Mouse (Mus musculus): ENCODE measurements around the gene Cend1. TPM values are rescaled to one million over a fixed set of nuclear protein-coding genes. Genes with fewer than 3 reads are reported as not detected.
A peak's percentile ranks its signal among the peaks of the same experiment; 100 is the strongest.

The Cend1 gene
- polyA plus RNA-seq, 1 experiment from 2014 or later: 5.6 TPM

GRCm38 (mm10) chr7:141471236-141471635 lies 41.9 kb upstream of the Cend1 start:
- H3K27me3 ChIP-seq: 0 out of 2 replicates have a peak, but pooled peaks cover 4% of the 10 kb centered on the region
- H3K4me1 ChIP-seq (replicated peaks): peaks cover 50% of the 10 kb centered on the region
- 82% methylated on average over 1 of the region's 1 CpGs for WGBS
- no peak overlapping the region for H3K9ac ChIP-seq (replicated peaks)
- peaks cover 35% of the 10 kb centered on the region for H3K36me3 ChIP-seq
- no peak overlapping the region for H3K4me3 ChIP-seq (replicated peaks)
- no peak for ATAC-seq (ENCODE audit: insufficient number of reproducible peaks, insufficient read depth, low FRiP score, low TSS enrichment, low read depth)
- H3K4me2 ChIP-seq: no peak overlapping the region
- H3K9me3 ChIP-seq: no peaks in the 10 kb centered on the region
- H3K27ac ChIP-seq: no peak overlapping the region

- Histone ChIP-seq H3K4me2 (no peak overlapping the region), H3K9ac (replicated peaks) (no peak overlapping the region), H3K27me3 (peaks cover 10% of the 10 kb centered on the region), H3K27ac (no peak overlapping the region), H3K4me1 (replicated peaks) (peaks cover 49% of the 10 kb centered on the region), H3K4me3 (replicated peaks) (no peak overlapping the region), H3K36me3 (peaks cover 35% of the 10 kb centered on the region), H3K9me3 (no peaks in the 10 kb centered on the region)
- WGBS: 95% methylated on average over 10 of the region's 10 CpGs
- ATAC-seq (ENCODE audit: insufficient number of reproducible peaks, insufficient read depth, low FRiP score, low TSS enrichment, low read depth): no peak
Observed at GRCm38 (mm10) chr7:141470637-141470944, 41.3 kb upstream of the Cend1 start.

GRCm38 (mm10) chr7:141469901-141470636 lies 40.8 kb upstream of the Cend1 start:
- 91% methylated on average over 18 of the region's 18 CpGs for WGBS
- 0 out of 2 replicates have a peak overlapping the region, but pooled peaks have one; percentile 86 for H3K4me2 ChIP-seq
- no peak overlapping the region for H3K9ac ChIP-seq (replicated peaks)
- H3K9me3 ChIP-seq: no peaks in the 10 kb centered on the region
- no peak for ATAC-seq (ENCODE audit: insufficient number of reproducible peaks, insufficient read depth, low FRiP score, low TSS enrichment, low read depth)
- peaks cover 15% of the 10 kb centered on the region for H3K27me3 ChIP-seq
- no peak overlapping the region for H3K27ac ChIP-seq
- no peak overlapping the region for H3K4me3 ChIP-seq (replicated peaks)
- peaks cover 53% of the 10 kb centered on the region for H3K4me1 ChIP-seq (replicated peaks)
- peaks cover 35% of the 10 kb centered on the region for H3K36me3 ChIP-seq

- no peaks in the 10 kb centered on the region for H3K9me3 ChIP-seq
- no peak for ATAC-seq (ENCODE audit: insufficient number of reproducible peaks, insufficient read depth, low FRiP score, low TSS enrichment, low read depth)
- H3K4me2 ChIP-seq: peak overlapping the region; percentile 86
- H3K4me1 ChIP-seq (replicated peaks): peaks cover 58% of the 10 kb centered on the region
- peak overlapping the region; percentile 79; the same call in 1 of the 2 replicates for H3K9ac ChIP-seq (replicated peaks)
- peak overlapping the region; percentile 82; the same call in 1 of the 2 replicates for H3K27ac ChIP-seq
- peaks cover 22% of the 10 kb centered on the region for H3K27me3 ChIP-seq
- 88% methylated on average over 6 of the region's 6 CpGs for WGBS
- H3K4me3 ChIP-seq (replicated peaks): peak overlapping the region; percentile 75
- peaks cover 35% of the 10 kb centered on the region for H3K36me3 ChIP-seq
Observed at GRCm38 (mm10) chr7:141469352-141469751, 40.1 kb upstream of the Cend1 start.

- no peaks in the 10 kb centered on the region for H3K9me3 ChIP-seq
- 16% methylated on average over 8 of the region's 8 CpGs for whole genome bisulfite sequencing
- peak; percentile 63; the same call in 1 of the 2 replicates for ATAC-seq (ENCODE audit: insufficient number of reproducible peaks, insufficient read depth, low FRiP score, low TSS enrichment, low read depth)
- H3K4me1 ChIP-seq (replicated peaks): peaks cover 54% of the 10 kb centered on the region
- peak overlapping the region; percentile 75 for H3K4me3 ChIP-seq (replicated peaks)
- peak overlapping the region; percentile 82 for H3K27ac ChIP-seq
- H3K27me3 ChIP-seq: peaks cover 29% of the 10 kb centered on the region
- peaks cover 35% of the 10 kb centered on the region for H3K36me3 ChIP-seq
- H3K4me2 ChIP-seq: peak overlapping the region; percentile 86
- peak overlapping the region; percentile 79 for H3K9ac ChIP-seq (replicated peaks)
Observed at GRCm38 (mm10) chr7:141468522-141469211, 39.4 kb upstream of the Cend1 start.

GRCm38 (mm10) chr7:141468164-141468521 lies 38.9 kb upstream of the Cend1 start:
- Histone ChIP-seq H3K27me3 (peaks cover 35% of the 10 kb centered on the region), H3K9ac (replicated peaks) (peak overlapping the region; percentile 79), H3K4me2 (peak overlapping the region; percentile 86), H3K27ac (peak overlapping the region; percentile 82), H3K36me3 (peaks cover 35% of the 10 kb centered on the region), H3K4me3 (replicated peaks) (peak overlapping the region; percentile 75), H3K4me1 (replicated peaks) (peaks cover 49% of the 10 kb centered on the region), H3K9me3 (no peaks in the 10 kb centered on the region)
- ATAC-seq (ENCODE audit: insufficient number of reproducible peaks, insufficient read depth, low FRiP score, low TSS enrichment, low read depth): no peak
- 21% methylated on average over 5 of the region's 5 CpGs for WGBS

- ATAC-seq (ENCODE audit: insufficient number of reproducible peaks, insufficient read depth, low FRiP score, low TSS enrichment, low read depth): peak; percentile 67
- Histone ChIP-seq H3K4me1 (replicated peaks) (peaks cover 51% of the 10 kb centered on the region), H3K27me3 (peaks cover 42% of the 10 kb centered on the region), H3K4me2 (peak within 1 kb of the TSS; percentile 86), H3K9me3 (no peaks in the 10 kb centered on the region), H3K4me3 (replicated peaks) (peak within 1 kb of the TSS; percentile 75), H3K9ac (replicated peaks) (peak within 1 kb of the TSS; percentile 79), H3K27ac (peak within 1 kb of the TSS; percentile 82), H3K36me3 (peaks cover 30% of the 10 kb centered on the region)
- 1% methylated on average over 52 of the region's 52 CpGs for WGBS
Observed at GRCm38 (mm10) chr7:141467230-141468030, 38.1 kb upstream of the Cend1 start, which contains the start of gene Cd151. Gene Cd151 (plus strand): TSS chr7:141467392.

- H3K4me1 ChIP-seq (replicated peaks): peaks cover 59% of the 10 kb centered on the region
- peak overlapping the region; percentile 82; the same call in 1 of the 2 replicates for H3K27ac ChIP-seq
- peak overlapping the region; percentile 75 for H3K4me3 ChIP-seq (replicated peaks)
- WGBS: 55% methylated on average over 10 of the region's 10 CpGs
- peaks cover 49% of the 10 kb centered on the region for H3K27me3 ChIP-seq
- peak overlapping the region; percentile 79 for H3K9ac ChIP-seq (replicated peaks)
- no peaks in the 10 kb centered on the region for H3K9me3 ChIP-seq
- no peak for ATAC-seq (ENCODE audit: insufficient number of reproducible peaks, insufficient read depth, low FRiP score, low TSS enrichment, low read depth)
- peaks cover 25% of the 10 kb centered on the region for H3K36me3 ChIP-seq
- peak overlapping the region; percentile 86 for H3K4me2 ChIP-seq
Observed at GRCm38 (mm10) chr7:141466607-141467148, 37.4 kb upstream of the Cend1 start.

GRCm38 (mm10) chr7:141466045-141466394 lies 36.7 kb upstream of the Cend1 start:
- no peak for ATAC-seq (ENCODE audit: insufficient number of reproducible peaks, insufficient read depth, low FRiP score, low TSS enrichment, low read depth)
- H3K4me2 ChIP-seq: no peak overlapping the region
- H3K27ac ChIP-seq: peak overlapping the region; percentile 41; the same call in 1 of the 2 replicates
- H3K9me3 ChIP-seq: no peaks in the 10 kb centered on the region
- peaks cover 63% of the 10 kb centered on the region for H3K4me1 ChIP-seq (replicated peaks)
- H3K9ac ChIP-seq (replicated peaks): no peak overlapping the region
- peaks cover 19% of the 10 kb centered on the region for H3K36me3 ChIP-seq
- WGBS: 69% methylated on average over 7 of the region's 7 CpGs
- H3K4me3 ChIP-seq (replicated peaks): no peak overlapping the region
- H3K27me3 ChIP-seq: peaks cover 56% of the 10 kb centered on the region

GRCm38 (mm10) chr7:141465388-141466044 lies 36.2 kb upstream of the Cend1 start:
- H3K9me3 ChIP-seq: no peaks in the 10 kb centered on the region
- peak overlapping the region; percentile 30; the same call in 1 of the 2 replicates for H3K4me3 ChIP-seq (replicated peaks)
- peaks cover 61% of the 10 kb centered on the region for H3K27me3 ChIP-seq
- H3K4me1 ChIP-seq (replicated peaks): peaks cover 63% of the 10 kb centered on the region
- no peak for ATAC-seq (ENCODE audit: insufficient number of reproducible peaks, insufficient read depth, low FRiP score, low TSS enrichment, low read depth)
- 26% methylated on average over 10 of the region's 10 CpGs for WGBS
- 0 out of 2 replicates have a peak overlapping the region, but pooled peaks have one; percentile 12 for H3K9ac ChIP-seq (replicated peaks)
- peak overlapping the region; percentile 56 for H3K4me2 ChIP-seq
- H3K36me3 ChIP-seq: peaks cover 14% of the 10 kb centered on the region
- peak overlapping the region; percentile 41; the same call in 1 of the 2 replicates for H3K27ac ChIP-seq
